ENCODE assay signal across 29 mouse cellular contexts in genomic region chr13:71736821-71737345, GRCm38 (mm10).
DNase-seq lines count a peak whose midpoint lies in the region; ATAC-seq lines count a peak whose summit lies in the region.
"Had no signal": no experiment of that assay in that cellular context is flagged by ENCODE, and none has a peak within 500 bp of the region (broad histone marks: within the 10 kb centered on the region; RNA-seq: fewer than 3 reads in every experiment).

No protein-coding gene starts in this region.

- H3K36me3 ChIP-seq in embryonic facial prominence, embryonic 14.5 days (ENCODE audit: control insufficient read depth, insufficient read depth, low read length): no peaks in the 10 kb centered on the region
- no peaks in the 10 kb centered on the region for H3K36me3 ChIP-seq in embryonic facial prominence, embryonic 10.5 days (replicated peaks)
- H3K36me3 ChIP-seq in embryonic facial prominence, embryonic 15.5 days: no peaks in the 10 kb centered on the region
- H3K36me3 ChIP-seq in lung, embryonic 16.5 days (ENCODE audit: control insufficient read depth, insufficient read depth, low read length): no peaks in the 10 kb centered on the region
- no peaks in the 10 kb centered on the region for H3K36me3 ChIP-seq in hindbrain, embryonic 14.5 days (replicated peaks; ENCODE audit: control insufficient read depth, insufficient read depth)
- H3K36me3 ChIP-seq in forebrain, embryonic 10.5 days (replicated peaks): no peaks in the 10 kb centered on the region
- H3K36me3 ChIP-seq: forebrain, embryonic 15.5 days; G1E; heart, embryonic 12.5 days; hindbrain, embryonic 15.5 days; liver, embryonic 15.5 days; neural tube, embryonic 12.5 days had no signal

- H3K4me1 ChIP-seq in embryonic facial prominence, embryonic 14.5 days (ENCODE audit: control insufficient read depth, insufficient read depth, low read length): 0 out of 2 replicates have a peak, but pooled peaks cover 3% of the 10 kb centered on the region
- H3K4me1 ChIP-seq in embryonic facial prominence, embryonic 10.5 days: 0 out of 2 replicates have a peak, but pooled peaks cover 2% of the 10 kb centered on the region
- H3K4me1 ChIP-seq in embryonic facial prominence, embryonic 15.5 days: peaks cover 12% of the 10 kb centered on the region
- H3K4me1 ChIP-seq in lung, embryonic 16.5 days (replicated peaks; ENCODE audit: control insufficient read depth, insufficient read depth, low read length): no peaks in the 10 kb centered on the region
- no peaks in the 10 kb centered on the region for H3K4me1 ChIP-seq in hindbrain, embryonic 14.5 days (replicated peaks; ENCODE audit: control insufficient read depth, insufficient read depth, low read length)
- peaks cover 6% of the 10 kb centered on the region for H3K4me1 ChIP-seq in forebrain, embryonic 10.5 days
- H3K4me1 ChIP-seq: forebrain, embryonic 15.5 days; heart, embryonic 12.5 days; hindbrain, embryonic 15.5 days; liver, embryonic 15.5 days; neural tube, embryonic 12.5 days had no signal

- no peak overlapping the region for H3K27ac ChIP-seq in embryonic facial prominence, embryonic 14.5 days (replicated peaks; ENCODE audit: low read depth, low read length)
- no peak overlapping the region for H3K27ac ChIP-seq in embryonic facial prominence, embryonic 10.5 days (replicated peaks)
- H3K27ac ChIP-seq in embryonic facial prominence, embryonic 15.5 days (replicated peaks): no peak overlapping the region
- H3K27ac ChIP-seq in lung, embryonic 16.5 days (ENCODE audit: low read length): no peak overlapping the region
- no peak overlapping the region for H3K27ac ChIP-seq in hindbrain, embryonic 14.5 days
- no peak overlapping the region for H3K27ac ChIP-seq in forebrain, embryonic 10.5 days
- H3K27ac ChIP-seq: forebrain, embryonic 15.5 days; hindbrain, embryonic 15.5 days; layer of hippocampus, adult 2 months; liver, embryonic 15.5 days; neural tube, embryonic 12.5 days had no signal

- H3K9me3 ChIP-seq in embryonic facial prominence, embryonic 14.5 days (ENCODE audit: control insufficient read depth, low read length): no peaks in the 10 kb centered on the region
- H3K9me3 ChIP-seq in embryonic facial prominence, embryonic 10.5 days: no peaks in the 10 kb centered on the region
- no peaks in the 10 kb centered on the region for H3K9me3 ChIP-seq in embryonic facial prominence, embryonic 15.5 days (replicated peaks)
- H3K9me3 ChIP-seq in lung, embryonic 16.5 days (ENCODE audit: control insufficient read depth, low read length): no peaks in the 10 kb centered on the region
- H3K9me3 ChIP-seq in hindbrain, embryonic 14.5 days (ENCODE audit: control insufficient read depth, low read length): no peaks in the 10 kb centered on the region
- no peaks in the 10 kb centered on the region for H3K9me3 ChIP-seq in forebrain, embryonic 10.5 days
- H3K9me3 ChIP-seq: forebrain, embryonic 15.5 days; heart, embryonic 12.5 days; hindbrain, embryonic 15.5 days; liver, embryonic 15.5 days; neural tube, embryonic 12.5 days had no signal

- WGBS in embryonic facial prominence, embryonic 14.5 days: 55% methylated on average over 8 of the region's 8 CpGs
- WGBS in embryonic facial prominence, embryonic 10.5 days: 87% methylated on average over 8 of the region's 8 CpGs
- 35% methylated on average over 8 of the region's 8 CpGs for WGBS in embryonic facial prominence, embryonic 15.5 days
- 53% methylated on average over 8 of the region's 8 CpGs for WGBS in lung, embryonic 16.5 days
- WGBS in hindbrain, embryonic 14.5 days: 82% methylated on average over 8 of the region's 8 CpGs
- WGBS in forebrain, embryonic 10.5 days: 86% methylated on average over 8 of the region's 8 CpGs

- H3K4me3 ChIP-seq in embryonic facial prominence, embryonic 14.5 days (ENCODE audit: low read depth, low read length): no peak overlapping the region
- H3K4me3 ChIP-seq in embryonic facial prominence, embryonic 10.5 days: no peak overlapping the region
- no peak overlapping the region for H3K4me3 ChIP-seq in embryonic facial prominence, embryonic 15.5 days (replicated peaks)
- no peak overlapping the region for H3K4me3 ChIP-seq in lung, embryonic 16.5 days (ENCODE audit: low read length)
- H3K4me3 ChIP-seq in hindbrain, embryonic 14.5 days (replicated peaks; ENCODE audit: low read length): no peak overlapping the region
- H3K4me3 ChIP-seq in forebrain, embryonic 10.5 days: no peak overlapping the region
- H3K4me3 ChIP-seq: forebrain, embryonic 15.5 days; heart, embryonic 12.5 days; hindbrain, embryonic 15.5 days; layer of hippocampus, adult 2 months; liver, embryonic 15.5 days; myocyte; neural tube, embryonic 12.5 days had no signal

- DNase-seq in embryonic facial prominence, embryonic 14.5 days (ENCODE audit: low spot score): peak; percentile 46
- DNase-seq in embryonic facial prominence, embryonic 10.5 days (ENCODE audit: low spot score): no peak
- peak; percentile 23 for DNase-seq in lung, postnatal 36 days
- no peak for DNase-seq in hindbrain, embryonic 14.5 days (ENCODE audit: low spot score)
- no peak for DNase-seq in kidney, postnatal 36 days
- DNase-seq in forebrain, embryonic 10.5 days (ENCODE audit: extremely low spot score, low spot score): no peak
- DNase-seq: adrenal gland, adult 8-10 months; cerebellum, adult 2 months; cerebellum, postnatal 14 days; gastrocnemius, postnatal 14 days; heart, adult 18-20 months; kidney, adult 11 months; kidney, postnatal 25 days; layer of hippocampus, postnatal 36 days; right cerebral cortex, postnatal 4 days; thymus, adult 2 months; thymus, postnatal 36 days had no signal

- no peak overlapping the region for H3K9ac ChIP-seq in embryonic facial prominence, embryonic 14.5 days (ENCODE audit: low read depth, low read length)
- H3K9ac ChIP-seq in embryonic facial prominence, embryonic 15.5 days: no peak overlapping the region
- H3K9ac ChIP-seq in lung, embryonic 16.5 days (ENCODE audit: low read length): no peak overlapping the region
- H3K9ac ChIP-seq in hindbrain, embryonic 14.5 days: no peak overlapping the region
- H3K9ac ChIP-seq: forebrain, embryonic 15.5 days; heart, embryonic 12.5 days; hindbrain, embryonic 15.5 days; liver, embryonic 15.5 days; neural tube, embryonic 12.5 days had no signal

- no peaks in the 10 kb centered on the region for H3K27me3 ChIP-seq in embryonic facial prominence, embryonic 14.5 days (replicated peaks; ENCODE audit: control insufficient read depth, insufficient read depth, low read length)
- peaks cover 6% of the 10 kb centered on the region for H3K27me3 ChIP-seq in embryonic facial prominence, embryonic 10.5 days (replicated peaks; ENCODE audit: low read depth, poor library complexity, severe bottlenecking)
- H3K27me3 ChIP-seq in embryonic facial prominence, embryonic 15.5 days: no peaks in the 10 kb centered on the region
- H3K27me3 ChIP-seq in lung, embryonic 16.5 days (ENCODE audit: control insufficient read depth, insufficient read depth, low read depth, low read length): no peaks in the 10 kb centered on the region
- H3K27me3 ChIP-seq in hindbrain, embryonic 14.5 days (ENCODE audit: control insufficient read depth, insufficient read depth, low read length): no peaks in the 10 kb centered on the region
- no peaks in the 10 kb centered on the region for H3K27me3 ChIP-seq in forebrain, embryonic 10.5 days (ENCODE audit: poor library complexity, severe bottlenecking)
- H3K27me3 ChIP-seq: forebrain, embryonic 15.5 days; heart, embryonic 12.5 days; hindbrain, embryonic 15.5 days; liver, embryonic 15.5 days had no signal

- H3K4me2 ChIP-seq in embryonic facial prominence, embryonic 14.5 days (ENCODE audit: low read depth, low read length): no peak overlapping the region
- H3K4me2 ChIP-seq in embryonic facial prominence, embryonic 15.5 days (replicated peaks): no peak overlapping the region; the same call in 1 of the 2 replicates
- no peak overlapping the region for H3K4me2 ChIP-seq in lung, embryonic 16.5 days (ENCODE audit: low read depth, low read length)
- H3K4me2 ChIP-seq in hindbrain, embryonic 14.5 days (replicated peaks): no peak overlapping the region
- H3K4me2 ChIP-seq: forebrain, embryonic 15.5 days; heart, embryonic 12.5 days; hindbrain, embryonic 15.5 days; liver, embryonic 15.5 days; midbrain, embryonic 11.5 days; neural tube, embryonic 12.5 days had no signal

- no peak for ATAC-seq in embryonic facial prominence, embryonic 14.5 days (ENCODE audit: low read depth)
- peak; percentile 50; the same call in 1 of the 2 replicates for ATAC-seq in embryonic facial prominence, embryonic 15.5 days (ENCODE audit: insufficient number of reproducible peaks, low FRiP score, low TSS enrichment, low read depth)
- ATAC-seq in lung, embryonic 16.5 days (ENCODE audit: low read depth): peak; percentile 71; the same call in 1 of the 2 replicates
- no peak for ATAC-seq in hindbrain, embryonic 14.5 days (ENCODE audit: low FRiP score)
- ATAC-seq: forebrain, embryonic 15.5 days; inflammation-experienced regulatory T-cells, adult 6 months had no signal

Comparison
In these comparisons a context has a peak if more than half of its experiments do, and no peak if none do; other contexts are left out.
1. ATAC-seq: peak in embryonic facial prominence, embryonic 15.5 days (single experiment) and lung, embryonic 16.5 days (single experiment); none in embryonic facial prominence, embryonic 14.5 days (single experiment) and hindbrain, embryonic 14.5 days (single experiment).
2. DNase-seq: peak in embryonic facial prominence, embryonic 14.5 days (single experiment) and lung, postnatal 36 days (single experiment); none in embryonic facial prominence, embryonic 10.5 days (single experiment), hindbrain, embryonic 14.5 days (single experiment), kidney, postnatal 36 days (0 of 2) and forebrain, embryonic 10.5 days (single experiment).